Mouse (Mus musculus) MEL (cell line): ENCODE measurements at regions not wholly inside any gene's neighbourhood (a gene's known extent, or its start where the extent isn't known, plus 50 kb on each side); places are given as distances from the start of the nearest gene placed in this dataset.

Experiments
- DNase-seq: peaks from one replicate; pipeline ENCODE4 v3.0.0; 2011; ENCODE audit warnings: low read depth, low spot score
- H3K27ac ChIP-seq: 2 replicates; pipeline ENCODE4 v1.5.1; 2012; ENCODE audit warnings: low read depth, mild to moderate bottlenecking, control low read depth, low read length, moderate library complexity; ENCODE audit not compliant: control insufficient read depth
- H3K27me3 ChIP-seq, 2 experiments: fragments of 150-350 bp in 1 of 2; sonication (generic) in 1 of 2; 2 replicates each; pipeline ENCODE4 v1.6.1; 2012; ENCODE audit warnings: low read length in 2 of 2, mild to moderate bottlenecking in 2 of 2, improper control_type of control experiment in 1 of 2, moderate library complexity in 1 of 2; ENCODE audit not compliant: insufficient read depth in 2 of 2, control insufficient read depth in 1 of 2
- H3K36me3 ChIP-seq, 2 experiments: 2 replicates each; pipeline ENCODE4 v1.6.1; 2012 to 2014; ENCODE audit warnings: low read length in 2 of 2, improper control_type of control experiment in 1 of 2, inconsistent platforms in 1 of 2, mild to moderate bottlenecking in 1 of 2; ENCODE audit not compliant: insufficient read depth in 2 of 2, control insufficient read depth in 1 of 2
- H3K4me1 ChIP-seq, 2 experiments: fragments of 150-350 bp in 1 of 2; sonication (generic) in 1 of 2; 2 replicates each; pipeline ENCODE4 v1.6.1; 2012; ENCODE audit warnings: low read length in 2 of 2, improper control_type of control experiment in 1 of 2, mild to moderate bottlenecking in 1 of 2; ENCODE audit not compliant: insufficient read depth in 2 of 2, control insufficient read depth in 1 of 2
- H3K4me3 ChIP-seq, 2 experiments: fragments of 150-350 bp in 1 of 2; sonication (generic) in 1 of 2; 2 replicates each; pipeline ENCODE4 v1.5.1; 2012; ENCODE audit warnings: low read depth in 2 of 2, low read length in 2 of 2, mild to moderate bottlenecking in 2 of 2, moderate library complexity in 2 of 2, control low read depth in 1 of 2, improper control_type of control experiment in 1 of 2; ENCODE audit not compliant: control insufficient read depth in 1 of 2, insufficient read depth in 1 of 2
- H3K79me2 ChIP-seq: 2 replicates; pipeline ENCODE4 v1.6.1; 2012; ENCODE audit warnings: mild to moderate bottlenecking, low read length, moderate library complexity; ENCODE audit not compliant: control insufficient read depth, poor library complexity, insufficient read depth
- H3K9ac ChIP-seq: 2 replicates; pipeline ENCODE4 v1.6.1; 2012; ENCODE audit warnings: low read depth, mild to moderate bottlenecking, control low read depth, low read length, moderate library complexity; ENCODE audit not compliant: control insufficient read depth, poor library complexity, severe bottlenecking
- H3K9me3 ChIP-seq: fragments of 150-350 bp; sonication (generic); replicated peaks from 2 replicates; pipeline ENCODE4 v1.6.1; 2012; ENCODE audit warnings: mild to moderate bottlenecking, low read length, improper control_type of control experiment, moderate library complexity; ENCODE audit not compliant: insufficient read depth
- CHD2 ChIP-seq: IDR thresholded peaks from 2 replicates; pipeline ENCODE4 v1.6.1; 2011; ENCODE audit warnings: low read length, improper control_type of control experiment
- EP300 ChIP-seq, 2 experiments: IDR thresholded peaks; 2 replicates each; pipeline ENCODE4 v1.6.1; 2011; ENCODE audit warnings: improper control_type of control experiment in 2 of 2, low read length in 2 of 2, low read depth in 1 of 2, mild to moderate bottlenecking in 1 of 2
- GABPA ChIP-seq: IDR thresholded peaks from 2 replicates; pipeline ENCODE4 v1.6.1; 2012; ENCODE audit warnings: low read depth, mild to moderate bottlenecking, inconsistent platforms, low read length, improper control_type of control experiment, moderate library complexity
- GATA1 ChIP-seq: IDR thresholded peaks from 2 replicates; pipeline ENCODE4 v1.6.1; 2011; ENCODE audit warnings: low read depth, low read length, improper control_type of control experiment
- JUND ChIP-seq: IDR thresholded peaks from 2 replicates; pipeline ENCODE4 v1.6.1; 2011; ENCODE audit warnings: low read depth, mild to moderate bottlenecking, improper control_type of control experiment, low read length
- KAT2A ChIP-seq: conservative IDR thresholded peaks from 2 replicates; pipeline ENCODE4 v1.6.1; 2012; ENCODE audit warnings: low read depth, low read length, improper control_type of control experiment, inconsistent platforms
- MAFK ChIP-seq: IDR thresholded peaks from 2 replicates; pipeline ENCODE4 v1.6.1; 2011; ENCODE audit warnings: low read depth, mild to moderate bottlenecking, low read length, improper control_type of control experiment, borderline replicate concordance
- MAZ ChIP-seq: IDR thresholded peaks from 2 replicates; pipeline ENCODE4 v1.6.1; 2012; ENCODE audit warnings: low read depth, mild to moderate bottlenecking, inconsistent platforms, low read length, improper control_type of control experiment
- MXI1 ChIP-seq: IDR thresholded peaks from 2 replicates; pipeline ENCODE4 v1.6.1; 2011; ENCODE audit warnings: mild to moderate bottlenecking, low read depth, low read length, improper control_type of control experiment
- MYC ChIP-seq: IDR thresholded peaks from 2 replicates; pipeline ENCODE4 v1.6.1; 2011; ENCODE audit warnings: low read depth, mild to moderate bottlenecking, low read length, improper control_type of control experiment, moderate library complexity
- NRF1 ChIP-seq: IDR thresholded peaks from 2 replicates; pipeline ENCODE4 v1.6.1; 2014; ENCODE audit warnings: low read depth, mild to moderate bottlenecking, inconsistent platforms, low read length, improper control_type of control experiment, moderate library complexity; ENCODE audit not compliant: poor library complexity, insufficient read depth, severe bottlenecking
- POLR2A ChIP-seq, 2 experiments: IDR thresholded peaks; 2 replicates each; pipeline ENCODE4 v1.6.1; 2011 to 2012; ENCODE audit warnings: low read length in 2 of 2, mild to moderate bottlenecking in 2 of 2, control low read depth in 1 of 2, improper control_type of control experiment in 1 of 2, low read depth in 1 of 2, moderate library complexity in 1 of 2; ENCODE audit not compliant: control insufficient read depth in 1 of 2, insufficient read depth in 1 of 2, poor library complexity in 1 of 2
- SIN3A ChIP-seq: IDR thresholded peaks from 2 replicates; pipeline ENCODE4 v1.6.1; 2012; ENCODE audit warnings: low read length, improper control_type of control experiment, inconsistent platforms
- SMC3 ChIP-seq: IDR thresholded peaks from 2 replicates; pipeline ENCODE4 v1.6.1; 2011; ENCODE audit warnings: low read depth, low read length, improper control_type of control experiment
- TAL1 ChIP-seq: IDR thresholded peaks from 2 replicates; pipeline ENCODE4 v1.6.1; 2012; ENCODE audit warnings: mild to moderate bottlenecking, inconsistent platforms, low read length, moderate library complexity, mixed read lengths
- TCF12 ChIP-seq: IDR thresholded peaks from 2 replicates; pipeline ENCODE4 v1.6.1; 2014; ENCODE audit warnings: low read depth, mild to moderate bottlenecking, inconsistent platforms, low read length, improper control_type of control experiment, moderate library complexity
- ZC3H11A ChIP-seq: IDR thresholded peaks from 2 replicates; pipeline ENCODE4 v1.6.1; 2012; ENCODE audit warnings: low read depth, mild to moderate bottlenecking, inconsistent platforms, low read length, improper control_type of control experiment
- ZNF384 ChIP-seq: IDR thresholded peaks from 2 replicates; pipeline ENCODE4 v1.6.1; 2012; ENCODE audit warnings: low read depth, mild to moderate bottlenecking, inconsistent platforms, low read length, improper control_type of control experiment

DNA sequence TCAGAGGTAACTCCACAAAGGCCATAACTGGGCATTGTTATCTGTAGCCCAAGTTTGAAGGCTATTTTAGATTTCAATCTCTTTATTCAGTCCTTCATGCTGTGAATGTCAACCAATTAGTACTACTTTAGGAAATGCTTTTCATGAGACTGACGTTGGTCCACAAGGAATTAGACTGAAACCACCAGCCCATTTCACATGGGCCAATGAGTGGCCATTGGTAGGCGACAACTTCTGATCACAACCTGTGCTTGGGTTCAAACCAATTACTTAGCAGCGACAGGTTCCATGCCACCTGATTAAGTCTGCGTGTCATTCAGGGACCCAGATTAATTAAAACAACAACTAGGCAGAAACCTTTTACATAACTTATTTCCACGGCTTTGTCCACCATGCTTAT is 126.9 kb upstream of the Tenm3 start:
- H3K27ac ChIP-seq, result no peak overlapping the region
- H3K79me2 ChIP-seq, result no peaks in the 10 kb centered on the region
- H3K36me3 ChIP-seq, result no peaks in the 10 kb centered on the region
- H3K27me3 ChIP-seq, result no peaks in the 10 kb centered on the region
- H3K4me1 ChIP-seq, result no peaks in the 10 kb centered on the region
- H3K4me3 ChIP-seq, result no peak overlapping the region
- no peak for DNase-seq
- TF ChIP-seq EP300 (IDR thresholded peaks at IDR 0.05; ENCODE audit: low read depth in 1 of 2, low read length in 2 of 2) (no peak), TCF12 (no peak), ZNF384 (no peak), POLR2A (IDR thresholded peaks at IDR 0.05; ENCODE audit: control insufficient read depth in 1 of 2, insufficient read depth in 1 of 2, low read depth in 1 of 2, low read length in 2 of 2, poor library complexity in 1 of 2) (no peak), ZC3H11A (no peak), GABPA (no peak), MAZ (no peak), JUND (no peak), GATA1 (no peak), KAT2A (no peak), NRF1 (no peak), MYC (no peak), TAL1 (no peak), MAFK (no peak), SMC3 (no peak), SIN3A (no peak), CHD2 (no peak)
- TF ChIP-seq, all 39 proteins: peak for 0
- no peaks in the 10 kb centered on the region for H3K9me3 ChIP-seq
- H3K9ac ChIP-seq, result no peak overlapping the region

DNA sequence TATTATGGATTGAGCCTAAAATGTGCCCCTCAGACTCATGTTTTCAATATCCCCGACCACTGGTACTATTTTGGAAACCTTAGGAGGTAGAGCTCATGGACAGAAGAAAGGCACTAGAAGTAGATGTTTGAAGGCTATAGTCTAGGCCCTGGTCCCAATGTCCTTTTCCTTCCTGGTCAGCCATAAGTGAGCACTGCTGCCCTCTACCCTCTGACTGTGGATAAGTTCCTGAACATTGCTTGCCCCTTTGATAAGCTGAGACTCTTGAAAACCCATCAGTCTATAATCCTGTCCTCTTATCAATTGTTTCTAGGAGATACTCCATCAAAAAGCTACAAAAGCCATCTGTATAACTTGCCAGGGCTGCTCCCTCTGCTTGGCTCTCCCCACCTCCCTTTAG is 121.2 kb upstream of the Tenm3 start:
- no peaks in the 10 kb centered on the region for H3K36me3 ChIP-seq

More for the DNA sequence above, 121.2 kb upstream of the Tenm3 start:
- no peaks in the 10 kb centered on the region for H3K9me3 ChIP-seq
- H3K79me2 ChIP-seq, result no peaks in the 10 kb centered on the region
- no peak overlapping the region for H3K9ac ChIP-seq
- no peak for DNase-seq
- no peaks in the 10 kb centered on the region for H3K4me1 ChIP-seq
- no peak for TF ChIP-seq MXI1
- TF ChIP-seq GABPA, result no peak
- no peak for TF ChIP-seq TCF12
- no peaks in the 10 kb centered on the region for H3K27me3 ChIP-seq
- H3K27ac ChIP-seq, result no peak overlapping the region
- no peak overlapping the region for H3K4me3 ChIP-seq
